Mouse (Mus musculus) hindbrain, embryonic 14.5 days (tissue): ENCODE measurements at regions not wholly inside any gene's neighbourhood (a gene's known extent, or its start where the extent isn't known, plus 50 kb on each side); places are given as distances from the start of the nearest gene placed in this dataset.

Experiments
- ATAC-seq: fragments of 200-750 bp; cut with Nextera tagmentation; 2 replicates; pipeline ENCODE4 v1.8.0; 2017; ENCODE audit warnings: moderate number of reproducible peaks, mild to moderate bottlenecking, moderate TSS enrichment, moderate library complexity; ENCODE audit not compliant: low FRiP score
- DNase-seq: peaks from one replicate; pipeline ENCODE4 v3.0.0-alpha.2; 2015; ENCODE audit warnings: low spot score
- H3K27ac ChIP-seq: fragments of 300-500 bp; sonication (generic); 2 replicates; pipeline ENCODE4 v1.5.1; 2014; ENCODE audit warnings: mild to moderate bottlenecking, moderate library complexity
- H3K27me3 ChIP-seq: fragments of 300-500 bp; sonication (generic); 2 replicates; pipeline ENCODE4 v1.6.1; 2014; ENCODE audit warnings: mild to moderate bottlenecking, low read length, mixed read lengths; ENCODE audit not compliant: control insufficient read depth, insufficient read depth
- H3K36me3 ChIP-seq: fragments of 300-500 bp; sonication (generic); replicated peaks from 2 replicates; pipeline ENCODE4 v1.6.1; 2014; ENCODE audit not compliant: control insufficient read depth, insufficient read depth
- H3K4me1 ChIP-seq: fragments of 300-500 bp; sonication (generic); replicated peaks from 2 replicates; pipeline ENCODE4 v1.6.1; 2014; ENCODE audit warnings: antibody characterized with exemption, low read length, mixed read lengths; ENCODE audit not compliant: control insufficient read depth, insufficient read depth
- H3K4me2 ChIP-seq: fragments of 300-500 bp; sonication (generic); replicated peaks from 2 replicates; pipeline ENCODE4 v1.6.1; 2014; ENCODE audit warnings: mild to moderate bottlenecking, moderate library complexity
- H3K4me3 ChIP-seq: fragments of 300-500 bp; sonication (generic); replicated peaks from 2 replicates; pipeline ENCODE4 v1.5.1; 2014; ENCODE audit warnings: mild to moderate bottlenecking, low read length
- H3K9ac ChIP-seq: fragments of 300-500 bp; sonication (generic); 2 replicates; pipeline ENCODE4 v1.6.1; 2014
- H3K9me3 ChIP-seq: fragments of 300-500 bp; sonication (generic); 2 replicates; pipeline ENCODE4 v1.6.1; 2016; ENCODE audit warnings: low read length; ENCODE audit not compliant: control insufficient read depth
- WGBS: fragments of 180-500 bp; shearing (Covaris S2); extraction: QIAGEN DNeasy Blood & Tissue Kit; methylation state at CpG from one replicate; pipeline ENCODE4 v1.1.7; 2014; 5-methylcytosine and 5-hydroxymethylcytosine counted together

DNA sequence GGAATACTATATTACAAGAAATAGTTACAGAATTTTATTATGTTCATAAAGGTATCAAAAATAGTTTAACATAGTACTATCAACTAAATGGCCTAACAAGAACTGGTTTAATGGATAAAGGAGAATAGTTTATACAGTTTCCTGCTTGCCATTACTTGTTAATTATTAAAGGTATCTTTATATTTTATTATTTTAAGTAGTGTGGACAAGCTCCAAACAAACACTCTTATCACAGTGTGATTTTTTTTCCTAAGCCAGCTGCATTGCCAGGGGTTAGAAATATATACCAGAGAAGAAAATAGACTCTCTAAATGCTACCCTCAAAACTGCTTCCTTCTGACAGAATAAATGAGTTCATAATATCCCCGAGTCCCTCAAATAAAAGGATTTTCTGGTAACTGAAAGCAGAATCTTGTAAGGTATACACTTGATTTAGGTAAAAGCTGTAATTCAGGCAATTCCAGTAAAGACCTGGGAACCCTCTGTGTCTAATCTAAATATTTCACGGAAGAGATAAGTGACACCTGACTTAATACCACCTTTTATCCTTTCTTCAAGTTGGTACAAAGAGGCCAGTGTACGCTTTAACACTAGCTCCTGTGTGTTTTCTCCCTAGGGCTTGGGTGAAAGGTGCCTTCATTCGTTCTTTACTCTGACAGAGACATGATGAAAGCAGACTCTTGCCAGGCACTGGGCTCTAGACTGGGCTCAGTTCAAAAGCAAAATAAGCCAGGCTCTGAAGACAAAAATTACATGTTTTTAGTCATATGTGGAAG is 76.5 kb upstream of the Ccser1 start:
- H3K9me3 ChIP-seq: no peaks in the 10 kb centered on the region
- DNase-seq (no peak), ATAC-seq (no peak)
- no peak overlapping the region for H3K27ac ChIP-seq
- no peak overlapping the region for H3K4me3 ChIP-seq
- H3K4me2 ChIP-seq: no peak overlapping the region
- no peaks in the 10 kb centered on the region for H3K36me3 ChIP-seq
- no peaks in the 10 kb centered on the region for H3K27me3 ChIP-seq
- no peak overlapping the region for H3K9ac ChIP-seq
- 66% methylated on average over 4 of the region's 4 CpGs for WGBS
- H3K4me1 ChIP-seq: peaks cover 4% of the 10 kb centered on the region; the same call in 1 of the 2 replicates

GRCm38 (mm10) chr6:61115250-61115649 is 64.9 kb upstream of the Ccser1 start:
- Histone ChIP-seq H3K9me3 (no peaks in the 10 kb centered on the region), H3K4me3 (no peak overlapping the region), H3K4me2 (no peak overlapping the region), H3K36me3 (no peaks in the 10 kb centered on the region), H3K9ac (no peak overlapping the region), H3K27me3 (no peaks in the 10 kb centered on the region), H3K27ac (no peak overlapping the region), H3K4me1 (no peaks in the 10 kb centered on the region)
- ATAC-seq (no peak), DNase-seq (no peak)
- WGBS: 63% methylated on average over 1 of the region's 1 CpGs

- no peak for ATAC-seq
- H3K9ac ChIP-seq: no peak overlapping the region
- no peak for DNase-seq
- no peaks in the 10 kb centered on the region for H3K27me3 ChIP-seq
- no peak overlapping the region for H3K4me3 ChIP-seq
- 72% methylated on average over 2 of the region's 2 CpGs for WGBS
- H3K4me2 ChIP-seq: no peak overlapping the region
- H3K9me3 ChIP-seq: no peaks in the 10 kb centered on the region
- no peaks in the 10 kb centered on the region for H3K4me1 ChIP-seq
- H3K27ac ChIP-seq: no peak overlapping the region
- H3K36me3 ChIP-seq: no peaks in the 10 kb centered on the region
These were observed 60.5 kb upstream of the Ccser1 start for GRCm38 (mm10) chr6:61119590-61119989.

DNA sequence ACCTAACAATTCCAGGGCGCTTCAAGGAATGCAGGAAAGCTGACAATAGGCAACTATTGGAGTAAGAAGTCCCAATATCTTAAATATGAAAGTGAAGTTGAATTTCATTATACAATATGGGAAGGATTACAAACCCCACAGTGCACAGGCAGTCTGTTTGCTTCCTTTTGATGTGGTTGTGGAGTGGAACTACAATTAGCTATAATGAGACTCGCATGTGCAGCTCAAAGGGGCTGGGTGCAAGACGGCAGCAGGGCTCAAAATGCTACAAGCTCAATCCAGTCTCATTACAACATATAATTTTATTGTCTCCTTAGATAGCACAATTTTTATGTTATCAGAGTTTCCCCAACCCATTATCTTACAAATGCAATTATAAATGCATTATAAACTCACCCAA is 54.7 kb upstream of the Ccser1 start:
- no peak for DNase-seq
- H3K27me3 ChIP-seq: no peaks in the 10 kb centered on the region

DNA sequence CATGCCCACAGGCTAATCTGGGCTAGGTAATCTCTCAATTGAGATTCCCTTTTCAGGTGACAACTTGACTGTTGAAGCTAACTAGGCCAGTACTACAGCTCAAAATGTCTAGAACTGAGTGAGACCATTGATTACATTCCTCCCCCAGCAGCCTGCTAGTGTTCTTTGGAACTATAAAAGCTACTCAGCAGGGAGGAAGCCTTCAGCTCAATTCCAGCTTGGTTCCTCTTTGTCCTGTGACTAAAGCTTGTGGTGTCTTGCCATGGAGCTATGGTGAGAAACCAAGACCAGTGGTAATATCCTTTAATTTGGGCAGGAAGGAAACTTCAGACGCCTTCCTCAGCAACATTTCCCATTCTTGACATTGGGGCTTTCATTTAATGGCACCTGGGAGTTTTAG is 52.9 kb upstream of the Ccser1 start:
- 48% methylated on average over 1 of the region's 1 CpGs for WGBS

More for the DNA sequence above, 54.7 kb upstream of the Ccser1 start:
- Histone ChIP-seq H3K36me3 (no peaks in the 10 kb centered on the region), H3K4me2 (no peak overlapping the region), H3K27ac (no peak overlapping the region), H3K9me3 (no peaks in the 10 kb centered on the region), H3K9ac (no peak overlapping the region), H3K4me1 (no peaks in the 10 kb centered on the region), H3K4me3 (no peak overlapping the region)
- WGBS: 91% methylated on average over 3 of the region's 3 CpGs
- ATAC-seq: no peak

DNA sequence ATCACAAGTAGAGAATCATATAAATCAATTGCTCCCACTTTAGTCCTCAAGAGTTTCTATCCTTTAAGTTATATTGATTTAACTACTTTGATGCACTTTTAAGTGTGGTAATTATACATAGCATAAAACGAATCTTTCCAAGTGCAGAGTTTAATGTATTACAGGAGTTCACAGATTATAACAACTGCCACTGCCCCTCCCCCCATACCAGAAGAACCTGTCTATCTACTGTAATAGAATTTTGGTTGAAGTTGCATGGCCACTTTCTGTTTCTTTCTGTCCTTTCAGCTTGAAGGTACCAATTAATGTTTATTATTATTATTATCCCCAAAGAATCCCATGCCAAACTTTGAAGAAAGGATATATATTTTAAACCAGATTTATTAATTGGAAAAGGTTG is 51.9 kb upstream of the Ccser1 start:
- Histone ChIP-seq H3K9me3 (0 out of 2 replicates have a peak, but pooled peaks cover 5% of the 10 kb centered on the region), H3K27ac (no peak overlapping the region)
- 91% methylated on average over 1 of the region's 1 CpGs for WGBS

More for the DNA sequence above, 52.9 kb upstream of the Ccser1 start:
- Histone ChIP-seq H3K27me3 (no peaks in the 10 kb centered on the region), H3K4me1 (no peaks in the 10 kb centered on the region), H3K36me3 (no peaks in the 10 kb centered on the region), H3K9ac (no peak overlapping the region), H3K9me3 (0 out of 2 replicates have a peak, but pooled peaks cover under 1% of the 10 kb centered on the region), H3K4me3 (no peak overlapping the region), H3K27ac (no peak overlapping the region), H3K4me2 (no peak overlapping the region)
- DNase-seq (no peak), ATAC-seq (no peak)

More for the DNA sequence above, 51.9 kb upstream of the Ccser1 start:
- Histone ChIP-seq H3K27me3 (no peaks in the 10 kb centered on the region), H3K9ac (no peak overlapping the region), H3K36me3 (no peaks in the 10 kb centered on the region), H3K4me3 (no peak overlapping the region), H3K4me2 (no peak overlapping the region), H3K4me1 (no peaks in the 10 kb centered on the region)
- ATAC-seq: no peak
- no peak for DNase-seq
